ENCODE assay signal across 11 mouse cellular contexts in the genomic region with DNA sequence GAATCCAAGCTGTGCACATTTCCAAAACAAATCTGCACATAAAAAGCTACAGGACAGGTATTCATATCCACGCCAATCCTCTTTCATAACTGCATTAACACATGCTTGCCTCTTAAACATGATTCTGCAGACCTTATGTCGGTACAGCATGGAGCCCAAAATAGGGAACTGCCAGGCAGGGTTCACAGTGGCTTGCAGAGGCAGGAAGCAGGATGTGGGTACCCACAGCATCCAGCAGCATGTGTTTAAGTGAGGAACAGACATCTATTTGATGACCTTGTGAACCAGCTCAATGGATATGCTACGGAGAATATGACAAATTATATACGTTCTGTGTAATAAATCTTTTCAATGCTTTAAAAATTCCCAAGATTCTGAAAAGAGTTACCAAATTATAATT.
DNase-seq lines count a peak whose midpoint lies in the region; ATAC-seq and TF ChIP-seq lines count a peak whose summit lies in the region.
"Had no signal": no experiment of that assay in that cellular context is flagged by ENCODE, and none has a peak within 500 bp of the region (broad histone marks: within the 10 kb centered on the region; RNA-seq: fewer than 3 reads in every experiment).

No protein-coding gene starts in this region.

- H3K36me3 ChIP-seq in lung, postnatal 0 days (ENCODE audit: insufficient read depth, low read length): no peaks in the 10 kb centered on the region
- no peaks in the 10 kb centered on the region for H3K36me3 ChIP-seq in midbrain, embryonic 14.5 days (ENCODE audit: control insufficient read depth, insufficient read depth, low read length)

- no peak overlapping the region for H3K9ac ChIP-seq in lung, postnatal 0 days (replicated peaks; ENCODE audit: low read depth)
- no peak overlapping the region for H3K9ac ChIP-seq in midbrain, embryonic 14.5 days (replicated peaks; ENCODE audit: low read length)
- H3K9ac ChIP-seq: hindbrain, embryonic 14.5 days had no signal

- no peak for TF ChIP-seq EP300 in lung, postnatal 0 days (IDR thresholded peaks at IDR 0.05)

- no peak overlapping the region for H3K27ac ChIP-seq in lung, postnatal 0 days (ENCODE audit: low read length)
- no peak overlapping the region for H3K27ac ChIP-seq in midbrain, embryonic 14.5 days (replicated peaks; ENCODE audit: low read depth, low read length)
- H3K27ac ChIP-seq: hindbrain, embryonic 14.5 days had no signal

- H3K9me3 ChIP-seq in lung, postnatal 0 days (ENCODE audit: low read length): no peaks in the 10 kb centered on the region
- H3K9me3 ChIP-seq in midbrain, embryonic 14.5 days (ENCODE audit: control insufficient read depth, low read length): no peaks in the 10 kb centered on the region

- no peak overlapping the region for H3K4me3 ChIP-seq in lung, postnatal 0 days (ENCODE audit: low read depth, low read length)
- no peak overlapping the region for H3K4me3 ChIP-seq in midbrain, embryonic 14.5 days (replicated peaks; ENCODE audit: low read depth, low read length)

- 56% methylated on average over 4 of the region's 4 CpGs for WGBS in lung, postnatal 0 days
- 92% methylated on average over 4 of the region's 4 CpGs for WGBS in midbrain, embryonic 14.5 days

- peak; percentile 13 for DNase-seq in lung, postnatal 0 days (ENCODE audit: low spot score)
- no peak for DNase-seq in lung, postnatal 10 days
- DNase-seq in lung, postnatal 25 days (ENCODE audit: low spot score): peak; percentile 25
- DNase-seq in spleen, adult 18-20 months: peak; percentile 42 to 47
- DNase-seq in retina, postnatal 1 day: no peak
- DNase-seq in left cerebral cortex, postnatal 14 days (ENCODE audit: low spot score in 2 of 2): no peak
- no peak for DNase-seq in midbrain, embryonic 14.5 days
- DNase-seq: adrenal gland, adult 8-10 months; cerebellum, adult 18-20 months; gastrocnemius, postnatal 25 days had no signal

- H3K27me3 ChIP-seq in lung, postnatal 0 days (replicated peaks; ENCODE audit: insufficient read depth, low read length): no peaks in the 10 kb centered on the region
- H3K27me3 ChIP-seq in midbrain, embryonic 14.5 days (ENCODE audit: control insufficient read depth, insufficient read depth, low read length): no peaks in the 10 kb centered on the region

- ATAC-seq in lung, postnatal 0 days: no peak
- no peak for ATAC-seq in midbrain, embryonic 14.5 days (ENCODE audit: low FRiP score, low TSS enrichment)

- H3K4me1 ChIP-seq in lung, postnatal 0 days (ENCODE audit: insufficient read depth, low read depth, low read length): no peaks in the 10 kb centered on the region
- no peaks in the 10 kb centered on the region for H3K4me1 ChIP-seq in midbrain, embryonic 14.5 days (ENCODE audit: control insufficient read depth, insufficient read depth, low read length)

- no peak for TF ChIP-seq CTCF in lung, postnatal 0 days (IDR thresholded peaks at IDR 0.05)

- intact Hi-C loops in left cerebral cortex, postnatal 14 days (cut with DNase I): no loop called here

- no peak overlapping the region for H3K4me2 ChIP-seq in lung, postnatal 0 days (replicated peaks; ENCODE audit: low read depth, low read length)
- H3K4me2 ChIP-seq in midbrain, embryonic 14.5 days (ENCODE audit: low read length): no peak overlapping the region
- H3K4me2 ChIP-seq: hindbrain, embryonic 14.5 days had no signal

Comparison
In these comparisons a context has a peak if more than half of its experiments do, and no peak if none do; other contexts are left out.
1. DNase-seq: peak in lung, postnatal 0 days (single experiment), lung, postnatal 25 days (single experiment) and spleen, adult 18-20 months (2 of 2); none in lung, postnatal 10 days (single experiment), retina, postnatal 1 day (single experiment), left cerebral cortex, postnatal 14 days (0 of 2) and midbrain, embryonic 14.5 days (single experiment).